Mouse (Mus musculus) lung, embryonic 16.5 days (tissue): ENCODE results near the gene Zfp955b. TPM values are rescaled to one million over a fixed set of nuclear protein-coding genes. Genes with fewer than 3 reads are reported as not detected.
"Not testable (repeated sequence)": the region's sequence is repeated elsewhere in the genome, so short reads cannot be mapped to it uniquely, and the experiment has no call there.

Source experiments
- ATAC-seq: fragments of 200-750 bp; cut with Nextera tagmentation; 2 replicates; pipeline ENCODE4 v1.8.0; 2017; ENCODE audit warnings: low read depth, mild to moderate bottlenecking, moderate library complexity
- H3K27ac ChIP-seq: fragments of 300-500 bp; sonication (generic); 2 replicates; pipeline ENCODE4 v1.5.1; 2014; ENCODE audit warnings: mild to moderate bottlenecking, control low read depth, low read length
- H3K27me3 ChIP-seq: fragments of 300-500 bp; sonication (generic); 2 replicates; pipeline ENCODE4 v1.6.1; 2014; ENCODE audit warnings: low read depth, low read length, mixed read lengths; ENCODE audit not compliant: control insufficient read depth, insufficient read depth
- H3K36me3 ChIP-seq: fragments of 300-500 bp; sonication (generic); 2 replicates; pipeline ENCODE4 v1.6.1; 2014; ENCODE audit warnings: low read length; ENCODE audit not compliant: control insufficient read depth, insufficient read depth
- H3K4me1 ChIP-seq: fragments of 300-500 bp; sonication (generic); replicated peaks from 2 replicates; pipeline ENCODE4 v1.6.1; 2014; ENCODE audit warnings: low read length, mixed read lengths; ENCODE audit not compliant: control insufficient read depth, insufficient read depth
- H3K4me2 ChIP-seq: fragments of 300-500 bp; sonication (generic); 2 replicates; pipeline ENCODE4 v1.6.1; 2014; ENCODE audit warnings: low read depth, low read length, control low read depth
- H3K4me3 ChIP-seq: fragments of 300-500 bp; sonication (generic); 2 replicates; pipeline ENCODE4 v1.5.1; 2014; ENCODE audit warnings: mild to moderate bottlenecking, low read length, control low read depth
- H3K9ac ChIP-seq: fragments of 300-500 bp; sonication (generic); 2 replicates; pipeline ENCODE4 v1.6.1; 2014; ENCODE audit warnings: low read length, control low read depth
- H3K9me3 ChIP-seq: fragments of 300-500 bp; sonication (generic); 2 replicates; pipeline ENCODE4 v1.6.1; 2016; ENCODE audit warnings: low read length; ENCODE audit not compliant: control insufficient read depth
- WGBS: fragments of 180-500 bp; shearing (Covaris S2); extraction: QIAGEN DNeasy Blood & Tissue Kit; methylation state at CpG from one replicate; pipeline ENCODE4 v1.1.7; 2014; 5-methylcytosine and 5-hydroxymethylcytosine counted together
- polyA plus RNA-seq: library from polyadenylated mRNA; unstranded; fragments of >200 nt; fragmentation: Nextera tagmentation; extraction: Ambion mirVana; gene quantifications from 2 replicates; pipeline ENCODE4 v1.2.1, GENCODE M21; 2015

Gene Zfp955b
- 12.0 and 12.2 TPM in 2 replicates for polyA plus RNA-seq

DNA sequence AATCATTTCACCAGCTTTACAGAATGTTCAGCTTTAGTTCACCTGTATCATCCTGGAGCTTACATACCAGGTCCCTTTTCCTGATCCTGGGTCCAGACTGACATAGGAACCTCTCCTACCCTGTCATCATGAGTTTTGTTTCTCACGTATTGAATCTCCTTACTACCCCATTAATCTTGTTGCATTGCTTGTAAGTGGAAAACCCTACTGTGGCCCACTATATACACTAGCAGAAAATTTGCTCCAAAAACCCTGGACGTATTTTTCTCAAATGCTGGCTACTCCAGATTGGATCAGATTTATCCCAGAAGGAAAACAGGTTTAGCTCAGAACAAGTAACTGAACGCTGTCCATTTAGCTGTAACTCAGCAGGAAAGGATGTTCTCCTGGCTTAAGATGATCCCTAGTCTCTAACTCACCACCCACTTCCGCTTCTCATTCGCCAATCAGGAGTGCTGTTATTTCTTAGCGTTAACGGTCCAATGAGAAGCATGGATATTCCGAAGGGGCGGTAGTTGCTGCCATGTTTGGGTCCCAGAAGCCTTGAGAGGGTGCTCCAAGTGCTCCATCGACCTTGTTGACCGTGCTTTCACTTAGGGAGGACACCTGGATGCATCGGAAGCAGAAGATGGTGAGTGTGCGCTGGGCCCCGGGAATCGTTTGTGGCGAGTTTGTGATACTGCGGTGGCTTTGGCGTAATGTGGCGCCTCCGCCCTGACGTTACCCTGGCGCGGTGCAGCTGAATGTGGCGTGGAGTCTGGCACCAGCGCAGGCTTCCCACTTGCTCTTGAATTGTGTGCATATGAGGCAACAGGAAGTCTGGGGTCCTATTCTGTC lies at the start of gene Zfp955b:
TSS of gene Zfp955b (plus strand) at position 506 of the 837 bp plus-strand sequence.
- H3K4me1 ChIP-seq, H3K27me3 ChIP-seq, H3K9me3 ChIP-seq, H3K4me3 ChIP-seq, H3K27ac ChIP-seq, H3K36me3 ChIP-seq, H3K9ac ChIP-seq: not testable (repeated sequence)
- no CpG with 5 or more reads among the region's 25 CpGs for WGBS
- peak; percentile 100 for ATAC-seq
- peak within 1 kb of the TSS; percentile 31; the same call in 1 of the 2 replicates for H3K4me2 ChIP-seq

DNA sequence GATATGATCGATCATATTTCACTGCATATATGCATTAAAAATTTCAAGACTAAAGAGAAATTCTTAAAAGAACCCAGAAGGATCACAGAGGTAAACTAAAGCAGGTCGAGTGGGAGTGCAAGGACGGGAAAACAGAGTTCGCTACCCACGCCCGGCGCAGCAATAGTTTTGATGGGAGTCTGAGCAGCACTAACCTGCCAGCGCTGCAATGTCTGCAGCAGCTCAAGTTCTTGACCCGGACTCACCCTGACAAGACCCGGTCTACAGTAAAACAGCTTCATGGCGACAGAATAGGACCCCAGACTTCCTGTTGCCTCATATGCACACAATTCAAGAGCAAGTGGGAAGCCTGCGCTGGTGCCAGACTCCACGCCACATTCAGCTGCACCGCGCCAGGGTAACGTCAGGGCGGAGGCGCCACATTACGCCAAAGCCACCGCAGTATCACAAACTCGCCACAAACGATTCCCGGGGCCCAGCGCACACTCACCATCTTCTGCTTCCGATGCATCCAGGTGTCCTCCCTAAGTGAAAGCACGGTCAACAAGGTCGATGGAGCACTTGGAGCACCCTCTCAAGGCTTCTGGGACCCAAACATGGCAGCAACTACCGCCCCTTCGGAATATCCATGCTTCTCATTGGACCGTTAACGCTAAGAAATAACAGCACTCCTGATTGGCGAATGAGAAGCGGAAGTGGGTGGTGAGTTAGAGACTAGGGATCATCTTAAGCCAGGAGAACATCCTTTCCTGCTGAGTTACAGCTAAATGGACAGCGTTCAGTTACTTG lies 34.6 kb upstream of the Zfp955b start, which contains the start of gene Zfp955a:
TSS of gene Zfp955a (minus strand) at position 616 of the 789 bp plus-strand sequence.
- not testable (repeated sequence) for H3K9me3 ChIP-seq, H3K36me3 ChIP-seq, H3K9ac ChIP-seq, H3K27ac ChIP-seq, H3K27me3 ChIP-seq, H3K4me1 ChIP-seq, H3K4me3 ChIP-seq
- ATAC-seq: peak; percentile 99
- 14% methylated on average over 1 of the region's 34 CpGs for WGBS
- 0 out of 2 replicates have a peak within 1 kb of the TSS, but pooled peaks have one; percentile 20 for H3K4me2 ChIP-seq

DNA sequence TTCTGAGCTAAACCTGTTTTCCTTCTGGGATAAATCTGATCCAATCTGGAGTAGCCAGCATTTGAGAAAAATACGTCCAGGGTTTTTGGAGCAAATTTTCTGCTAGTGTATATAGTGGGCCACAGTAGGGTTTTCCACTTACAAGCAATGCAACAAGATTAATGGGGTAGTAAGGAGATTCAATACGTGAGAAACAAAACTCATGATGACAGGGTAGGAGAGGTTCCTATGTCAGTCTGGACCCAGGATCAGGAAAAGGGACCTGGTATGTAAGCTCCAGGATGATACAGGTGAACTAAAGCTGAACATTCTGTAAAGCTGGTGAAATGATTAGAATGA lies 34.1 kb upstream of the Zfp955b start:
- H3K9ac ChIP-seq, H3K27me3 ChIP-seq, H3K36me3 ChIP-seq, H3K4me1 ChIP-seq, H3K27ac ChIP-seq, H3K9me3 ChIP-seq, ATAC-seq, H3K4me2 ChIP-seq, H3K4me3 ChIP-seq: not testable (repeated sequence)
- WGBS: no CpG with 5 or more reads among the region's 2 CpGs

DNA sequence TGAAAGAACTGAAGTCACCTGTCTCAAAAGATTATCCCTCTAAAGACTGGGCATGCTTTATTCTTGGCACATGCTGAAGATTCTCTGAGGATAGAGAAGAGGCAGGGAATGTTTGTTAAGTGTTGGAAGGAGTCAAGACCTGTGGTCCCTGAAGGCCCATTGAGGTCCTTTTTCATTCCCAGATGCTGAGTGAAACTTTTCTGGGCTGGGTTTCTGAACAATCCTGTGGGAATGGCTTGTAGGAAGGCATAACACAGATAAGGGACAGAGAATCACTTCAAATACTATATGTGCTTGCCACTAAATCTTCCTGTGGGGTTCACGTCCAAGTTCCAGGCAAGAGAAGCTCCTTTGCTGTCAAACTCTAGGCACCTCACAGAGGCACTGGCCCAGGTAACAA lies 25.0 kb upstream of the Zfp955b start, which contains the start of gene Olfr63:
TSS of gene Olfr63 (plus strand) at position 301 of the 400 bp plus-strand sequence.
- no peak within 1 kb of the TSS for H3K27ac ChIP-seq
- no peaks in the 10 kb centered on the region for H3K36me3 ChIP-seq
- no peaks in the 10 kb centered on the region for H3K27me3 ChIP-seq
- H3K4me2 ChIP-seq: no peak within 1 kb of the TSS
- H3K4me1 ChIP-seq: no peaks in the 10 kb centered on the region
- 44% methylated on average over 1 of the region's 1 CpGs for WGBS
- H3K9me3 ChIP-seq: no peaks in the 10 kb centered on the region
- ATAC-seq: no peak
- H3K4me3 ChIP-seq: no peak within 1 kb of the TSS
- H3K9ac ChIP-seq: no peak within 1 kb of the TSS

DNA sequence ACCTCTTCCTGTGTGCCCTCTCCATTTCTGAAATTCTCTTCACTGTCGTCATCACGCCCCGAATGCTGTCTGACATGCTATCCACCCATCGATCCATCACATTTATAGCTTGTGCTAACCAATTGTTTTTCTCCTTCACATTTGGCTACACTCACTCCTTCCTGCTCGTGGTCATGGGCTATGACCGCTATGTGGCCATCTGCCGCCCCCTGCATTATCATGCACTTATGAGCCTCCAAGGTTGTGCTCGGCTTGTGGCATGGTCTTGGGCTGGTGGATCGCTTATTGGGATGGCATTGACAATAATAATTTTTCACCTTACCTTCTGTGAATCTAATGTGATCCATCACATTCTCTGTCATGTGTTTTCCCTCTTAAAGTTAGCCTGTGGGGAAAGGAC lies 20.4 kb upstream of the Zfp955b start:
- Histone ChIP-seq H3K4me2 (no peak overlapping the region), H3K9ac (no peak overlapping the region), H3K4me3 (no peak overlapping the region), H3K4me1 (no peaks in the 10 kb centered on the region), H3K36me3 (no peaks in the 10 kb centered on the region), H3K27me3 (no peaks in the 10 kb centered on the region), H3K27ac (no peak overlapping the region), H3K9me3 (no peaks in the 10 kb centered on the region)
- no peak for ATAC-seq
- 82% methylated on average over 9 of the region's 9 CpGs for WGBS

DNA sequence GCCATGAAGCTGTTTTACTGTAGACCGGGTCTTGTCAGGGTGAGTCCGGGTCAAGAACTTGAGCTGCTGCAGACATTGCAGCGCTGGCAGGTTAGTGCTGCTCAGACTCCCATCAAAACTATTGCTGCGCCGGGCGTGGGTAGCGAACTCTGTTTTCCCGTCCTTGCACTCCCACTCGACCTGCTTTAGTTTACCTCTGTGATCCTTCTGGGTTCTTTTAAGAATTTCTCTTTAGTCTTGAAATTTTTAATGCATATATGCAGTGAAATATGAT lies 469 bp downstream of the Zfp955b start:
- no CpG with 5 or more reads among the region's 9 CpGs for WGBS
- H3K9me3 ChIP-seq, H3K4me3 ChIP-seq, ATAC-seq, H3K9ac ChIP-seq, H3K27ac ChIP-seq, H3K36me3 ChIP-seq, H3K4me2 ChIP-seq, H3K4me1 ChIP-seq, H3K27me3 ChIP-seq: not testable (repeated sequence)

DNA sequence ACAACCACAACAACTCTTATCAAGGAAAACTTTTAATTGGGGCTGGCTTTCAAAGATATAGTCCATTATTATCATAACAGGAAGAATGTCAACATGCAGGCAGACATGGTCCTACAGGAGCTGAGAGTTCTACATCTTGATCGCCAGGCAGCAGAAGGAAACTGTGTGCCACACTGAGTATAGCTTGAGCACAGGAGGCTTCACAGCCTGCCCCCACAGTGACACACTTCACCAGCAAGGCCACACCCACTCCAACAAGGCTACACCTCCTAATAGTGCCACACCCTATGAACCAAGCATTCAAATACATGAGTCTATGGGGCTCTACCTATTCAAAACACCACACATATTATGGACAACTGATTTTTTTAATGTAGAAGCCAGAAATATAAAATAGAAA lies 63.6 kb downstream of the Zfp955b start:
- Histone ChIP-seq H3K9ac (no peak overlapping the region), H3K4me2 (no peak overlapping the region), H3K4me3 (no peak overlapping the region), H3K9me3 (peaks cover 4% of the 10 kb centered on the region), H3K27me3 (no peaks in the 10 kb centered on the region), H3K4me1 (peaks cover 6% of the 10 kb centered on the region; the same call in 1 of the 2 replicates), H3K27ac (no peak overlapping the region), H3K36me3 (no peaks in the 10 kb centered on the region)
- no peak for ATAC-seq
- 100% methylated on average over 1 of the region's 1 CpGs for WGBS

Other genes starting within 250 kb of the Zfp955b start
- gene 4921501E09Rik, start 221.5 kb upstream of the Zfp955b start, polyA plus RNA-seq: not detected in 2 replicates
- gene Zfp563, start 200.2 kb upstream of the Zfp955b start, polyA plus RNA-seq: 9.6 TPM in 2 replicates
- gene Morc2b, start 149.9 kb upstream of the Zfp955b start, polyA plus RNA-seq: not detected in 2 replicates
- not detected in 2 replicates for gene Olfr55, start 121.1 kb upstream of the Zfp955b start, polyA plus RNA-seq
- not detected in 2 replicates for gene Olfr239, start 98.2 kb upstream of the Zfp955b start, polyA plus RNA-seq
- gene Olfr1564, start 67.9 kb upstream of the Zfp955b start, polyA plus RNA-seq: not detected in 2 replicates
- gene Zfp955a, start 34.4 kb upstream of the Zfp955b start, polyA plus RNA-seq: 20.1 and 20.7 TPM in 2 replicates
- not detected in 2 replicates for gene Olfr63, start 24.9 kb upstream of the Zfp955b start, polyA plus RNA-seq
- 8.8 and 9.5 TPM in 2 replicates for gene Zfp81, start 69.3 kb downstream of the Zfp955b start, polyA plus RNA-seq
- 19.0 and 19.7 TPM in 2 replicates for gene Zfp101, start 105.1 kb downstream of the Zfp955b start, polyA plus RNA-seq
- not detected in 2 replicates for gene Actl9, start 143.4 kb downstream of the Zfp955b start, polyA plus RNA-seq
- gene Adamts10, start 234.7 kb downstream of the Zfp955b start, polyA plus RNA-seq: 153 and 157 TPM in 2 replicates